Comparison of ENCODE assay signal across 8 mouse cellular contexts in the genomic region with DNA sequence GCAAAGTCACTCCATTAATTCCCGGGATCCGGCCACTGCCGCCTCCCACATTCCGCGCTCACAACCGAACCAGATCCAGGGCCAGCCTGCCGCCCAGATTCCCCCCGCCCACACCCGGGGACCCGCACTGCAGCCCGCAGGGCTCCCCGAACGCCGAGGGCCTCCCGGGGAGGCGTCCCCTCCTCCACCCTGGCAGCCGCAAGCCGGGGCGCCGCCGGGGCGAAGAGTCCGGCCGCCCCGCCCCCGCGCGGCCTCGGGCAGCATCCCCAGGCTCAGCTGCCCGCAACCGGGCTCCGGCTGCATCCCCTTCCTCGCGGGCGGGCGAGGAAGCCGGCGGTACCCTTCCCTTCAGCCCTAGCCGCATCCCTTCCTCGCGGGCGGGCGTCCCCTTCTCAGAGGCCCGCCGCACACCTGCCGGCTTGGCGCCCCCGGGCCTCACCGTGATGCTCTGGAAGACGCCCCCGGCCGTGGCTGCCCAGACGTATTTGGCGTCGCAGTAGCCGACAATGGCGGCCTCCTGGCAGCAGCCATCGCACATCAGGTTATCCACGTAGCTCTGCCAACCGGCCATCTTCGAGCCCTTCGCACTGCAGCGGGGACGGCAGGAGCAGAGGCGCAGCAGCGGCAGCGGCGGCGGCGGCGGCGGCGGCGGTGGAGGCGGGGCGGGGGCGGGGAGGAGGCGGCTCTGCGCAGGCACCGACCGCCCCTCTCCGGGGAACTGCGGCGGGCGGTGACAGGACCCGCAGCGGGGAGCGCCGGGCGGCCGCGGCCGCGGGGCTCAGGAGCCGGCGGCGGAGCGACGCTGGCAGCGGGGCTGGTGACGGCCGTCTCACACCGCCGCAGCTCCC. TPM values are rescaled to one million over a fixed set of nuclear protein-coding genes. Genes with fewer than 3 reads are reported as not detected.
A peak's percentile ranks its signal among the peaks of the same experiment; 100 is the strongest.
DNase-seq lines count a peak whose midpoint lies in the region; ATAC-seq and TF ChIP-seq lines count a peak whose summit lies in the region.

No protein-coding gene starts in this region.

- in situ Hi-C loops in CH12.LX (cut with MboI; ENCODE audit: low pct_ligation_motif_present, low pct_unique_long_range_greater_than_20kb, low sequenced_read_pairs), result loop anchor here (5.0 to 25.0 kb wide), 2 partner anchors 275 to 640 kb away; no protein-coding TSS in a partner anchor

- no peak for TF ChIP-seq CTCF in CH12.LX (conservative IDR thresholded peaks at IDR 0.05 in 1 of 2, IDR thresholded peaks at IDR 0.05 in 1 of 2; ENCODE audit: low read depth in 2 of 2, low read length in 2 of 2)
- no peak for TF ChIP-seq CTCF in forebrain, postnatal 0 days (IDR thresholded peaks at IDR 0.05; ENCODE audit: low read depth)

- peaks cover 4 to 26% of the 10 kb centered on the region in 2 experiments for H3K36me3 ChIP-seq in CH12.LX (replicated peaks in 1 of 2; ENCODE audit: control insufficient read depth in 1 of 2, insufficient read depth in 1 of 2, low read length in 1 of 2)
- peaks cover 11% of the 10 kb centered on the region; the same call in 1 of the 2 replicates for H3K36me3 ChIP-seq in forebrain, postnatal 0 days (ENCODE audit: insufficient read depth)
- no peaks in the 10 kb centered on the region for H3K36me3 ChIP-seq in lung, embryonic 16.5 days (ENCODE audit: control insufficient read depth, insufficient read depth, low read length)

- peak overlapping the region; percentile 57 to 88 (median 84) for H3K4me3 ChIP-seq in CH12.LX (replicated peaks in 1 of 3; ENCODE audit: low read depth in 2 of 3, low read length in 2 of 3, poor library complexity in 1 of 3)
- peak overlapping the region; percentile 98 for H3K4me3 ChIP-seq in forebrain, postnatal 0 days (ENCODE audit: low read depth, low read length)
- H3K4me3 ChIP-seq in lung, embryonic 16.5 days (ENCODE audit: low read length), result peak overlapping the region; percentile 98

- dilution Hi-C loops in CH12.LX (cut with MboI; ENCODE audit: extremely low pct_ligation_motif_present, extremely low pct_unique_long_range_greater_than_20kb, low sequenced_read_pairs), result no loop called here

- H3K9me3 ChIP-seq in CH12.LX (replicated peaks; ENCODE audit: low read length), result peaks cover 8% of the 10 kb centered on the region
- H3K9me3 ChIP-seq in forebrain, postnatal 0 days (ENCODE audit: low read length), result no peaks in the 10 kb centered on the region
- H3K9me3 ChIP-seq in lung, embryonic 16.5 days (ENCODE audit: control insufficient read depth, low read length), result no peaks in the 10 kb centered on the region

- no peak for TF ChIP-seq EP300 in CH12.LX (IDR thresholded peaks at IDR 0.05; ENCODE audit: low read length)

- peak overlapping the region; percentile 11; the same call in 1 of the 2 replicates for H3K27ac ChIP-seq in CH12.LX (ENCODE audit: insufficient read depth, low read depth)
- H3K27ac ChIP-seq in forebrain, postnatal 0 days (ENCODE audit: low read depth, low read length), result peak overlapping the region; percentile 98
- peak overlapping the region; percentile 85 for H3K27ac ChIP-seq in lung, embryonic 16.5 days (ENCODE audit: low read length)

- ATAC-seq in forebrain, postnatal 0 days, result peak; percentile 88
- ATAC-seq in lung, embryonic 16.5 days (ENCODE audit: low read depth), result peak; percentile 94

- H3K4me1 ChIP-seq in CH12.LX (ENCODE audit: control insufficient read depth in 1 of 2, insufficient read depth in 2 of 2), result peaks cover 0 to 12% of the 10 kb centered on the region in 2 experiments; a peak in 2 of 4 replicates
- H3K4me1 ChIP-seq in forebrain, postnatal 0 days (ENCODE audit: insufficient read depth), result no peaks in the 10 kb centered on the region
- peaks cover 10% of the 10 kb centered on the region for H3K4me1 ChIP-seq in lung, embryonic 16.5 days (replicated peaks; ENCODE audit: control insufficient read depth, insufficient read depth, low read length)

- H3K9ac ChIP-seq in CH12.LX (ENCODE audit: insufficient read depth, low read depth), result peak overlapping the region; percentile 64
- H3K9ac ChIP-seq in forebrain, postnatal 0 days, result peak overlapping the region; percentile 98
- peak overlapping the region; percentile 87 for H3K9ac ChIP-seq in lung, embryonic 16.5 days (ENCODE audit: low read length)

- TF ChIP-seq POLR2A in CH12.LX (IDR thresholded peaks at IDR 0.05; ENCODE audit: low read depth, low read length), result no peak

- no peaks in the 10 kb centered on the region for H3K27me3 ChIP-seq in CH12.LX (replicated peaks)
- no peaks in the 10 kb centered on the region for H3K27me3 ChIP-seq in forebrain, postnatal 0 days (ENCODE audit: insufficient read depth, low read length)
- H3K27me3 ChIP-seq in lung, embryonic 16.5 days (ENCODE audit: control insufficient read depth, insufficient read depth, low read depth, low read length), result no peaks in the 10 kb centered on the region

- WGBS in forebrain, postnatal 0 days, result under 1% methylated on average over 92 of the region's 104 CpGs
- under 1% methylated on average over 72 of the region's 104 CpGs for WGBS in lung, embryonic 16.5 days

- peak overlapping the region; percentile 76 for H3K4me2 ChIP-seq in CH12.LX (ENCODE audit: insufficient read depth, low read depth, poor library complexity, severe bottlenecking)
- peak overlapping the region; percentile 68 for H3K4me2 ChIP-seq in forebrain, postnatal 0 days (ENCODE audit: low read depth)
- peak overlapping the region; percentile 88 for H3K4me2 ChIP-seq in lung, embryonic 16.5 days (ENCODE audit: low read depth, low read length)

- DNase-seq in CH12.LX (ENCODE audit: extremely low read depth), result peak; percentile 53
- DNase-seq in c-Kit-positive CD71-positive TER-119-positive erythroid progenitor cells, embryonic 14.5 days (ENCODE audit: low spot score), result peak; percentile 5
- DNase-seq in forebrain, postnatal 0 days, result no peak
- peak; percentile 68 for DNase-seq in heart, postnatal 4 days
- peak; percentile 58 for DNase-seq in layer of hippocampus, adult 9-11 months
- peak; percentile 66 for DNase-seq in ovary, postnatal 36 days (ENCODE audit: low spot score)
- DNase-seq in thymus, postnatal 14 days, result peak; percentile 62

- TF ChIP-seq RAD21 in CH12.LX (IDR thresholded peaks at IDR 0.05; ENCODE audit: low read depth, low read length), result no peak

- no peaks in the 10 kb centered on the region; the same call in 1 of the 2 replicates for H3K79me2 ChIP-seq in CH12.LX (replicated peaks; ENCODE audit: control insufficient read depth, extremely low read depth, insufficient read depth, poor library complexity, severe bottlenecking)

TF ChIP-seq in CH12.LX, 34 proteins besides CTCF, POLR2A, EP300 and RAD21:
- TF ChIP-seq UBTF (IDR thresholded peaks at IDR 0.05; ENCODE audit: low read depth, low read length) (peak; percentile 78; the same call in 1 of the 2 replicates), ELF1 (IDR thresholded peaks at IDR 0.05; ENCODE audit: low read depth, low read length) (no peak), KAT2A (IDR thresholded peaks at IDR 0.05; ENCODE audit: insufficient replicate concordance, low read length) (no peak), BHLHE40 (IDR thresholded peaks at IDR 0.05; ENCODE audit: low read depth, low read length) (no peak), MAX (IDR thresholded peaks at IDR 0.05; ENCODE audit: low read length) (no peak)

RNA-seq across cellular contexts. Expression of gene Pfn2, which starts 0.7 kb away (rescaled TPM):
- total RNA-seq in CH12.LX (2012; rRNA removed) (19.1 and 24.4 TPM in 2 replicates), CH12.LX (2014; rRNA removed) (197 and 206 TPM in 2 replicates)
- polyA plus RNA-seq in CH12.LX (2012; ENCODE audit: insufficient read length, low read depth), result 142 and 165 TPM in 2 replicates
- 446 and 453 TPM in 2 replicates for total RNA-seq in forebrain, postnatal 0 days (2014; rRNA removed)
- polyA plus RNA-seq in forebrain, postnatal 0 days (2015; fragmentation: Nextera tagmentation; extraction: Ambion mirVana), result 654 and 706 TPM in 2 replicates
- total RNA-seq in heart, postnatal 4 days (2021), result 10 to 100 TPM; 33.1 to 34.7 TPM
- 65.1 and 71.3 TPM in 2 replicates for polyA plus RNA-seq in lung, embryonic 16.5 days (2015; fragmentation: Nextera tagmentation; extraction: Ambion mirVana)

Comparison
In these comparisons a context has a peak if more than half of its experiments do, and no peak if none do; other contexts are left out.
1. H3K27ac ChIP-seq: peak in every context shown above with its lines; median percentile 98 in forebrain, postnatal 0 days; 85 in lung, embryonic 16.5 days; 11 in CH12.LX.